ENCODE assay signal across 17 mouse cellular contexts in the genomic region with DNA sequence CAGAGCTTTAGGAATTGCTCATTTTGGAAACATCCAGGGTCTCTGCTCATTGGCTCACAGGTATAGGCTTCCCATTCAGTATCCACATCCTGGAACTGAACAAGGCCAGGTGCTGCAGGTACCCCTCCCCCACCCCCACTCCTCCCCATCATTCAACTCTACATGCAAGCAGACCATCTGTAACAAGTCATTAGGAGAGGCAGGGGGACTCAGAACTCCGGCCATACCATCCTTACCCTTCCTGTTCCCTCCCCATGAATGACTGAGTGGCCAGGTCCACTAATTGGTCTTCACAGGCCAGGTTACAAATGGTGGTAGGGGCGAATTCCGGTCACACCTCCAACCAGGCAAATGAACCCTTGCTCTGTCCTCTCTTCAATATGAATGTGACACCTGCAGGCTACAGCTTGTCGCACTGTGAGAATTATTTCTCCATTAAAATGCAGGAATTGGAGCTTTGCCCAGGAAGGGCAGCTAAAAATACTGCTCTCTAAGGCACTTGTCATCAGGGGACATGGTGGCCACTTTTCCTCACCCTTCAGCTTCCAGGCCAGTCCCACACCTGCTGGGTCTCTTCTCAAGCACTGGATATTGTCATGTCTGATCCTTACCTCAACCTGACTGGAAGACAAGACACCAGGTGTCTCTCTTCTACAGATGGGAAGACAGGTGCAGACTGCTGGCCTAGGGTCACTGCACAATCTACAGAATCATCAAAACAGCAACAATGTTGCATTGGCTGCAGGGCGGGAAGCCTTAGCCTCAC. TPM values are rescaled to one million over a fixed set of nuclear protein-coding genes. Genes with fewer than 3 reads are reported as not detected.
DNase-seq lines count a peak whose midpoint lies in the region; ATAC-seq lines count a peak whose summit lies in the region.
"Had no signal": no experiment of that assay in that cellular context is flagged by ENCODE, and none has a peak within 500 bp of the region (broad histone marks: within the 10 kb centered on the region; RNA-seq: fewer than 3 reads in every experiment).

No protein-coding gene starts in this region.

- whole genome bisulfite sequencing in midbrain, embryonic 11.5 days = 81% methylated on average over 5 of the region's 5 CpGs
- WGBS in midbrain, embryonic 14.5 days = 92% methylated on average over 5 of the region's 5 CpGs
- WGBS in forebrain, embryonic 15.5 days = 75% methylated on average over 5 of the region's 5 CpGs

- no peaks in the 10 kb centered on the region for H3K9me3 ChIP-seq in midbrain, embryonic 11.5 days (ENCODE audit: control insufficient read depth, low read length)
- H3K9me3 ChIP-seq in midbrain, embryonic 14.5 days (ENCODE audit: control insufficient read depth, low read length) = no peaks in the 10 kb centered on the region
- H3K9me3 ChIP-seq in forebrain, embryonic 15.5 days = no peaks in the 10 kb centered on the region
- H3K9me3 ChIP-seq: limb, embryonic 12.5 days; midbrain, embryonic 13.5 days had no signal

- no peak overlapping the region for H3K27ac ChIP-seq in midbrain, embryonic 11.5 days (ENCODE audit: low read depth, low read length)
- H3K27ac ChIP-seq in midbrain, embryonic 14.5 days (replicated peaks; ENCODE audit: low read depth, low read length) = no peak overlapping the region
- no peak overlapping the region for H3K27ac ChIP-seq in forebrain, embryonic 15.5 days (replicated peaks)
- H3K27ac ChIP-seq: limb, embryonic 12.5 days; midbrain, embryonic 13.5 days; stomach, postnatal 0 days had no signal

- H3K9ac ChIP-seq in midbrain, embryonic 11.5 days (ENCODE audit: low read length) = no peak overlapping the region
- H3K9ac ChIP-seq in midbrain, embryonic 14.5 days (replicated peaks; ENCODE audit: low read length) = no peak overlapping the region
- no peak overlapping the region for H3K9ac ChIP-seq in forebrain, embryonic 15.5 days (replicated peaks)
- H3K9ac ChIP-seq: limb, embryonic 12.5 days; midbrain, embryonic 13.5 days had no signal

- DNase-seq in gastrocnemius, adult 18-20 months (ENCODE audit: low spot score) = peak; percentile 26
- DNase-seq in gastrocnemius, postnatal 25 days = no peak
- peak; percentile 65 for DNase-seq in midbrain, embryonic 11.5 days (ENCODE audit: low spot score, missing footprints)
- no peak for DNase-seq in midbrain, embryonic 14.5 days
- peak; percentile 88 for DNase-seq in cerebellum, adult 9-11 months
- peak; percentile 74 for DNase-seq in heart, postnatal 10 days
- no peak for DNase-seq in ovary, postnatal 14 days (ENCODE audit: low spot score)
- DNase-seq: adrenal gland, adult 2 months; kidney, postnatal 4 days; spleen, adult 18-20 months had no signal

- no peaks in the 10 kb centered on the region for H3K4me1 ChIP-seq in midbrain, embryonic 11.5 days (ENCODE audit: control insufficient read depth, insufficient read depth, low read length)
- H3K4me1 ChIP-seq in midbrain, embryonic 14.5 days (ENCODE audit: control insufficient read depth, insufficient read depth, low read length) = 0 out of 2 replicates have a peak, but pooled peaks cover 6% of the 10 kb centered on the region
- H3K4me1 ChIP-seq in forebrain, embryonic 15.5 days = peaks cover 3% of the 10 kb centered on the region; the same call in 1 of the 2 replicates

- H3K36me3 ChIP-seq in midbrain, embryonic 11.5 days (ENCODE audit: control insufficient read depth, insufficient read depth, low read length) = no peaks in the 10 kb centered on the region
- H3K36me3 ChIP-seq in midbrain, embryonic 14.5 days (ENCODE audit: control insufficient read depth, insufficient read depth, low read length) = peaks cover 21% of the 10 kb centered on the region
- H3K36me3 ChIP-seq in forebrain, embryonic 15.5 days = peaks cover 18% of the 10 kb centered on the region

- intact Hi-C loops in heart, postnatal 10 days (cut with DNase I) = no loop called here

- H3K4me2 ChIP-seq in midbrain, embryonic 11.5 days = no peak overlapping the region
- H3K4me2 ChIP-seq in midbrain, embryonic 14.5 days (ENCODE audit: low read length) = no peak overlapping the region
- H3K4me2 ChIP-seq in forebrain, embryonic 15.5 days (replicated peaks) = no peak overlapping the region
- H3K4me2 ChIP-seq: limb, embryonic 12.5 days; midbrain, embryonic 13.5 days had no signal

- ATAC-seq in midbrain, embryonic 11.5 days (ENCODE audit: low FRiP score) = no peak
- ATAC-seq in midbrain, embryonic 14.5 days (ENCODE audit: low FRiP score, low TSS enrichment) = no peak
- no peak for ATAC-seq in forebrain, embryonic 15.5 days (replicated peaks)
- ATAC-seq: inflammation-experienced regulatory T-cells, adult 6 months; midbrain, embryonic 13.5 days; Patski had no signal

- no peak overlapping the region for H3K4me3 ChIP-seq in midbrain, embryonic 11.5 days (ENCODE audit: low read depth, low read length)
- H3K4me3 ChIP-seq in midbrain, embryonic 14.5 days (replicated peaks; ENCODE audit: low read depth, low read length) = no peak overlapping the region
- H3K4me3 ChIP-seq in forebrain, embryonic 15.5 days = no peak overlapping the region
- H3K4me3 ChIP-seq: limb, embryonic 12.5 days; midbrain, embryonic 13.5 days had no signal

- no peaks in the 10 kb centered on the region for H3K27me3 ChIP-seq in midbrain, embryonic 11.5 days (ENCODE audit: control insufficient read depth, insufficient read depth, low read length)
- H3K27me3 ChIP-seq in midbrain, embryonic 14.5 days (ENCODE audit: control insufficient read depth, insufficient read depth, low read length) = no peaks in the 10 kb centered on the region
- H3K27me3 ChIP-seq in forebrain, embryonic 15.5 days = no peaks in the 10 kb centered on the region
- H3K27me3 ChIP-seq: limb, embryonic 12.5 days; midbrain, embryonic 13.5 days; Patski had no signal

RNA-seq across cellular contexts. Expression of a gene that starts 32.6 kb away (rescaled TPM):
- 10 to 100 TPM; 24.5 to 31.0 TPM for total RNA-seq in gastrocnemius, adult 18-20 months (2021)
- total RNA-seq in gastrocnemius, postnatal 25 days (2021) = 10 to 100 TPM; 11.1 to 12.3 TPM
- polyA plus RNA-seq in midbrain, embryonic 11.5 days (2014; fragmentation: Nextera tagmentation; extraction: Ambion mirVana) = 1.4 and 1.8 TPM in 2 replicates
- polyA plus RNA-seq in midbrain, embryonic 14.5 days (2014; fragmentation: Nextera tagmentation; extraction: Ambion mirVana) = 10.5 and 21.2 TPM in 2 replicates
- 10 to 100 TPM; 11.0 to 11.4 TPM for total RNA-seq in heart, postnatal 10 days (2021)
- polyA plus RNA-seq in forebrain, embryonic 15.5 days (2015; fragmentation: Nextera tagmentation; extraction: Ambion mirVana) = 6.7 and 7.7 TPM in 2 replicates
- polyA plus RNA-seq: inflammation-experienced regulatory T-cells, adult 6 months; liver, embryonic 16.5 days had no signal

RNA-seq across cellular contexts. Expression of a gene that starts 34.2 kb away (rescaled TPM):
- total RNA-seq in gastrocnemius, adult 18-20 months (2021) = 10 to 100 TPM in 1 of 2 experiments, 1 to 10 TPM in 1; 8.5 to 13.5 TPM
- 10 to 100 TPM; 10.1 TPM for total RNA-seq in gastrocnemius, postnatal 25 days (2021)
- polyA plus RNA-seq in midbrain, embryonic 11.5 days (2014; fragmentation: Nextera tagmentation; extraction: Ambion mirVana) = 22.5 and 23.8 TPM in 2 replicates
- polyA plus RNA-seq in midbrain, embryonic 14.5 days (2014; fragmentation: Nextera tagmentation; extraction: Ambion mirVana) = 33.2 and 38.1 TPM in 2 replicates
- total RNA-seq in heart, postnatal 10 days (2021) = 10 to 100 TPM; 29.8 to 30.6 TPM
- polyA plus RNA-seq in forebrain, embryonic 15.5 days (2015; fragmentation: Nextera tagmentation; extraction: Ambion mirVana) = 30.9 and 31.0 TPM in 2 replicates
- polyA plus RNA-seq: inflammation-experienced regulatory T-cells, adult 6 months had no signal

Comparison
In these comparisons a context has a peak if more than half of its experiments do, and no peak if none do; other contexts are left out.
1. DNase-seq: peak in gastrocnemius, adult 18-20 months (single experiment), midbrain, embryonic 11.5 days (single experiment), cerebellum, adult 9-11 months (single experiment) and heart, postnatal 10 days (2 of 2); none in gastrocnemius, postnatal 25 days (single experiment), midbrain, embryonic 14.5 days (single experiment) and ovary, postnatal 14 days (single experiment).